Mouse (Mus musculus) erythroblast, adult 5-6 weeks (primary cell): ENCODE results near the gene Nectin2. TPM values are rescaled to one million over a fixed set of nuclear protein-coding genes. Genes with fewer than 3 reads are reported as not detected.

ENCODE experiments used
- ATAC-seq: replicated peaks from 2 replicates; pipeline ENCODE4 v1.8.0; 2016; ENCODE audit warnings: moderate number of reproducible peaks, mild to moderate bottlenecking, moderate TSS enrichment, inconsistent platforms; ENCODE audit not compliant: poor library complexity, low FRiP score, severe bottlenecking
- total RNA-seq, 2 experiments: library from RNA; stranded (forward) in 1 of 2; stranded (reverse) in 1 of 2; fragments of 150-400 nt in 1 of 2; fragments of 200-764, 138-1000 nt in 1 of 2; gene quantifications; 2 replicates each; pipeline versions ENCODE4 v1.2.3 to v1.2.4; 2015 to 2017; ENCODE audit warnings: low replicate concordance in 2 of 2

The Nectin2 gene
- total RNA-seq, 2 experiments from 2014 or later: 1.0 TPM; not detected in 1

- ATAC-seq: peak; percentile 27
These were observed 34.1 kb downstream of the Nectin2 start for GRCm38 (mm10) chr7:19716055-19716682.

- peak; percentile 93 for ATAC-seq
These were observed 34.8 kb downstream of the Nectin2 start, which contains the start of gene Tomm40 for GRCm38 (mm10) chr7:19715239-19716054. Gene Tomm40, minus strand, starts transcription at chr7:19715438.

- no peak for ATAC-seq
These were observed 35.4 kb downstream of the Nectin2 start for GRCm38 (mm10) chr7:19714836-19715235.

- ATAC-seq: no peak
These were observed 36.7 kb downstream of the Nectin2 start for GRCm38 (mm10) chr7:19713598-19713997.

- ATAC-seq: no peak
These were observed 37.1 kb downstream of the Nectin2 start for GRCm38 (mm10) chr7:19713196-19713595.

GRCm38 (mm10) chr7:19712414-19712813, 37.9 kb downstream of the Nectin2 start:
- ATAC-seq: no peak

GRCm38 (mm10) chr7:19710650-19711049, 39.6 kb downstream of the Nectin2 start:
- ATAC-seq: no peak

- no peak for ATAC-seq
These were observed 45.0 kb downstream of the Nectin2 start for GRCm38 (mm10) chr7:19705271-19705670.

- ATAC-seq: no peak
These were observed 45.8 kb downstream of the Nectin2 start for GRCm38 (mm10) chr7:19704475-19704874.

- no peak for ATAC-seq
These were observed 47.3 kb downstream of the Nectin2 start for GRCm38 (mm10) chr7:19702859-19703555.

- ATAC-seq: no peak
These were observed 49.1 kb downstream of the Nectin2 start for GRCm38 (mm10) chr7:19701069-19701761.

GRCm38 (mm10) chr7:19700299-19701068, 49.8 kb downstream of the Nectin2 start:
- no peak for ATAC-seq

GRCm38 (mm10) chr7:19699827-19700148, 50.5 kb downstream of the Nectin2 start:
- no peak for ATAC-seq

GRCm38 (mm10) chr7:19698907-19699826, 51.1 kb downstream of the Nectin2 start, which contains the start of gene Apoe:
Gene Apoe, minus strand, starts transcription at chr7:19699188.
- no peak for ATAC-seq

- no peak for ATAC-seq
These were observed 52.1 kb downstream of the Nectin2 start for GRCm38 (mm10) chr7:19697949-19698906.

- ATAC-seq: no peak
These were observed 53.9 kb downstream of the Nectin2 start for GRCm38 (mm10) chr7:19696336-19696873.

- no peak for ATAC-seq
These were observed 54.4 kb downstream of the Nectin2 start for GRCm38 (mm10) chr7:19695881-19696280.
